Mouse (Mus musculus) NIH3T3 (cell line): Measurements from ENCODE around the gene Gsk3a.
A peak's percentile ranks its signal among the peaks of the same experiment; 100 is the strongest.

Source experiments
- DNase-seq: peaks from one replicate; pipeline ENCODE4 v3.0.0-alpha.2; 2012; ENCODE audit warnings: low read depth

The Gsk3a gene

GRCm38 (mm10) chr7:25221102-25221883 lies 16.4 kb downstream of the Gsk3a start, which contains the start of gene Zfp526:
Gene Zfp526 (plus strand): TSS chr7:25221425.
- DNase-seq, result peak; percentile 99

- DNase-seq, result no peak
Measured at GRCm38 (mm10) chr7:25220457-25221101, 17.1 kb downstream of the Gsk3a start, which contains the start of gene Dedd2. Gene Dedd2 (minus strand): TSS chr7:25220615.

GRCm38 (mm10) chr7:25219756-25220456 lies 17.7 kb downstream of the Gsk3a start:
- DNase-seq, result peak; percentile 97

- DNase-seq, result no peak
Measured at GRCm38 (mm10) chr7:25219416-25219750, 18.3 kb downstream of the Gsk3a start.

- DNase-seq, result peak; percentile 76
Measured at GRCm38 (mm10) chr7:25218705-25219415, 18.8 kb downstream of the Gsk3a start.

GRCm38 (mm10) chr7:25217653-25218395 lies 19.8 kb downstream of the Gsk3a start:
- DNase-seq, result no peak

GRCm38 (mm10) chr7:25214172-25214571 lies 23.5 kb downstream of the Gsk3a start:
- no peak for DNase-seq

GRCm38 (mm10) chr7:25213099-25213498 lies 24.6 kb downstream of the Gsk3a start:
- no peak for DNase-seq

GRCm38 (mm10) chr7:25210482-25210881 lies 27.2 kb downstream of the Gsk3a start:
- no peak for DNase-seq

- DNase-seq, result no peak
Measured at GRCm38 (mm10) chr7:25209161-25209622, 28.5 kb downstream of the Gsk3a start.

- DNase-seq, result no peak
Measured at GRCm38 (mm10) chr7:25206094-25206830, 31.4 kb downstream of the Gsk3a start.

GRCm38 (mm10) chr7:25205355-25206093 lies 32.1 kb downstream of the Gsk3a start:
- no peak for DNase-seq

- no peak for DNase-seq
Measured at GRCm38 (mm10) chr7:25203624-25204023, 34.0 kb downstream of the Gsk3a start.

- peak; percentile 65 for DNase-seq
Measured at GRCm38 (mm10) chr7:25197384-25198018, 40.1 kb downstream of the Gsk3a start.

- no peak for DNase-seq
Measured at GRCm38 (mm10) chr7:25196107-25196506, 41.5 kb downstream of the Gsk3a start.

GRCm38 (mm10) chr7:25195148-25195547 lies 42.5 kb downstream of the Gsk3a start:
- no peak for DNase-seq

GRCm38 (mm10) chr7:25192110-25192509 lies 45.5 kb downstream of the Gsk3a start:
- no peak for DNase-seq

GRCm38 (mm10) chr7:25190806-25191205 lies 46.8 kb downstream of the Gsk3a start:
- no peak for DNase-seq
